Mouse (Mus musculus) neural tube, embryonic 15.5 days (tissue): Measurements from ENCODE around the gene 4933427D14Rik. TPM values are rescaled to one million over a fixed set of nuclear protein-coding genes. Genes with fewer than 3 reads are reported as not detected.
A peak's percentile ranks its signal among the peaks of the same experiment; 100 is the strongest.

Experiments used
- ATAC-seq: fragments of 200-750 bp; cut with Nextera tagmentation; 2 replicates; pipeline ENCODE4 v1.8.0; 2017; ENCODE audit warnings: mild to moderate bottlenecking, moderate TSS enrichment, moderate library complexity; ENCODE audit not compliant: low FRiP score
- H3K27ac ChIP-seq: fragments of 300-500 bp; sonication (generic); replicated peaks from 2 replicates; pipeline ENCODE4 v1.5.1; 2015; ENCODE audit warnings: mild to moderate bottlenecking, inconsistent platforms
- H3K27me3 ChIP-seq: fragments of 300-500 bp; sonication (generic); replicated peaks from 2 replicates; pipeline ENCODE4 v1.6.1; 2015; ENCODE audit warnings: inconsistent platforms
- H3K36me3 ChIP-seq: fragments of 300-500 bp; sonication (generic); 2 replicates; pipeline ENCODE4 v1.6.1; 2015; ENCODE audit warnings: inconsistent platforms
- H3K4me1 ChIP-seq: fragments of 300-500 bp; sonication (generic); 2 replicates; pipeline ENCODE4 v1.6.1; 2015; ENCODE audit warnings: inconsistent platforms
- H3K4me2 ChIP-seq: fragments of 300-500 bp; sonication (generic); 2 replicates; pipeline ENCODE4 v1.6.1; 2015; ENCODE audit warnings: inconsistent platforms, mild to moderate bottlenecking, moderate library complexity
- H3K4me3 ChIP-seq: fragments of 300-500 bp; sonication (generic); replicated peaks from 2 replicates; pipeline ENCODE4 v1.5.1; 2015; ENCODE audit warnings: mild to moderate bottlenecking, inconsistent platforms
- H3K9ac ChIP-seq: fragments of 300-500 bp; sonication (generic); replicated peaks from 2 replicates; pipeline ENCODE4 v1.6.1; 2015; ENCODE audit warnings: mild to moderate bottlenecking, inconsistent platforms
- H3K9me3 ChIP-seq: fragments of 300-500 bp; sonication (generic); replicated peaks from 2 replicates; pipeline ENCODE4 v1.6.1; 2016; ENCODE audit warnings: inconsistent platforms
- WGBS: fragments of 180-500 bp; shearing (Covaris S2); methylation state at CpG from one replicate; pipeline ENCODE4 v1.1.7; 2015; ENCODE audit warnings: mixed read lengths; 5-methylcytosine and 5-hydroxymethylcytosine counted together
- polyA plus RNA-seq: library from polyadenylated mRNA; unstranded; fragments of >200 nt; fragmentation: Nextera tagmentation; extraction: Ambion mirVana; gene quantifications from 2 replicates; pipeline ENCODE4 v1.2.1, GENCODE M21; 2015

The 4933427D14Rik gene
- polyA plus RNA-seq, 1 experiment from 2014 or later: 15.7 TPM

GRCm38 (mm10) chr11:72125781-72126180, 81.5 kb downstream of the 4933427D14Rik start:
- H3K4me3 ChIP-seq: no peak overlapping the region
- no peak for ATAC-seq
- H3K9ac ChIP-seq: no peak overlapping the region
- H3K4me1 ChIP-seq: peaks cover 21% of the 10 kb centered on the region
- no peaks in the 10 kb centered on the region for H3K27me3 ChIP-seq
- no peak overlapping the region for H3K27ac ChIP-seq
- no peaks in the 10 kb centered on the region for H3K36me3 ChIP-seq
- H3K9me3 ChIP-seq: no peaks in the 10 kb centered on the region
- H3K4me2 ChIP-seq: no peak overlapping the region
- WGBS: 73% methylated on average over 3 of the region's 3 CpGs

GRCm38 (mm10) chr11:72123531-72123930, 83.7 kb downstream of the 4933427D14Rik start:
- H3K4me1 ChIP-seq: peaks cover 9% of the 10 kb centered on the region
- no peaks in the 10 kb centered on the region for H3K36me3 ChIP-seq
- WGBS: 71% methylated on average over 4 of the region's 4 CpGs
- H3K4me2 ChIP-seq: no peak overlapping the region
- H3K27ac ChIP-seq: no peak overlapping the region
- no peak overlapping the region for H3K4me3 ChIP-seq
- H3K9ac ChIP-seq: no peak overlapping the region
- no peaks in the 10 kb centered on the region for H3K9me3 ChIP-seq
- ATAC-seq: no peak
- H3K27me3 ChIP-seq: no peaks in the 10 kb centered on the region

- no peak overlapping the region for H3K9ac ChIP-seq
- no peaks in the 10 kb centered on the region for H3K36me3 ChIP-seq
- H3K4me3 ChIP-seq: no peak overlapping the region
- no peak for ATAC-seq
- no peak overlapping the region for H3K27ac ChIP-seq
- H3K27me3 ChIP-seq: no peaks in the 10 kb centered on the region
- 88% methylated on average over 6 of the region's 6 CpGs for WGBS
- no peaks in the 10 kb centered on the region for H3K9me3 ChIP-seq
- no peak overlapping the region for H3K4me2 ChIP-seq
- H3K4me1 ChIP-seq: no peaks in the 10 kb centered on the region
Observed at GRCm38 (mm10) chr11:72120354-72120753, 86.9 kb downstream of the 4933427D14Rik start.

DNA sequence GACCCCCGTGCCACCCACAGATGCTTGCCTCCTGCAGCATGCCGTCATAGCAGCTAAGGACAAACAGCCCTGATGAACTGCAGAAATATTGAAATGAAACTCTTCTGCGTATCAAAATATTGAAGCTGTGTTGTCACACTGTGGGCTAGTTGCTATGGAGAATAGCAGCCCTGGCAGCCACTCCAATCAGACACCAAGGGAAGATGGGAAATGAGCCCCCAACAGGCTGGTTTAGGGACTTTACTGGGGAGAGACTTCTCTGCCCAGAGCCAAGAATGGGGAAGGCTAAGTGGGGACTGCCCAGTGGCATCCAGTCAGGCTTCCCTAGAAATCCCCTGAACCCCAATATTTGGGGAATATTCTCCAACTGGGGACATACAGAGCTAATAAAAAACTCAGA, 88.6 kb downstream of the 4933427D14Rik start:
- ATAC-seq: no peak
- Histone ChIP-seq H3K9ac (no peak overlapping the region), H3K9me3 (no peaks in the 10 kb centered on the region), H3K27ac (no peak overlapping the region), H3K4me2 (no peak overlapping the region), H3K27me3 (no peaks in the 10 kb centered on the region), H3K36me3 (no peaks in the 10 kb centered on the region), H3K4me1 (no peaks in the 10 kb centered on the region), H3K4me3 (no peak overlapping the region)
- 87% methylated on average over 3 of the region's 3 CpGs for WGBS

DNA sequence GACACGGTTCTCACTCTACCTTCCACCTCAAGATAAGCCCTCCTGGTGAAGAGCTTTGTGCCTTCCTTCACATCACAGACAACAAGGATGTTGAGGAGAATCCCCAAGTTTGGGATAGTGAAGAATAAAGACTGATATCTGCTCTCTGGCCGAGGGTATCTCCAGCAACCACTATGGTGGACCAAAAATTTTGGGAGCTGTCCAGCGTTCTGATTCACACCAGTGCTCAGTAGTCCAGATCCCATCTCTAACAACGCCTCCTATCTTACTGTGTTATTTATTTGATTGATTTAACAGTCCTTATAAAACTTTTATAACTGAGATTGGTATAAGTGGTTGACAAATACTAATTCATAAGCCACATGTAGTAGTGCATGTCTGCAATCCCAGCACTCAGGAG, 94.0 kb downstream of the 4933427D14Rik start:
- no peaks in the 10 kb centered on the region for H3K4me1 ChIP-seq
- H3K9ac ChIP-seq: no peak overlapping the region
- no peak overlapping the region for H3K4me2 ChIP-seq
- H3K27ac ChIP-seq: no peak overlapping the region
- H3K4me3 ChIP-seq: no peak overlapping the region
- no peaks in the 10 kb centered on the region for H3K36me3 ChIP-seq
- ATAC-seq: no peak
- 67% methylated on average over 4 of the region's 4 CpGs for WGBS
- no peaks in the 10 kb centered on the region for H3K27me3 ChIP-seq
- no peaks in the 10 kb centered on the region for H3K9me3 ChIP-seq

- no peak overlapping the region for H3K4me3 ChIP-seq
- no peak overlapping the region for H3K27ac ChIP-seq
- H3K4me1 ChIP-seq: no peaks in the 10 kb centered on the region
- ATAC-seq: no peak
- H3K27me3 ChIP-seq: no peaks in the 10 kb centered on the region
- no peak overlapping the region for H3K9ac ChIP-seq
- H3K36me3 ChIP-seq: no peaks in the 10 kb centered on the region
- WGBS: 40% methylated on average over 3 of the region's 3 CpGs
- H3K9me3 ChIP-seq: no peaks in the 10 kb centered on the region
- H3K4me2 ChIP-seq: no peak overlapping the region
Observed at GRCm38 (mm10) chr11:72110726-72111125, 96.5 kb downstream of the 4933427D14Rik start.

GRCm38 (mm10) chr11:72104223-72104622, 103.0 kb downstream of the 4933427D14Rik start:
- Histone ChIP-seq H3K9me3 (no peaks in the 10 kb centered on the region), H3K27ac (peak overlapping the region; percentile 74), H3K4me3 (no peak overlapping the region), H3K36me3 (no peaks in the 10 kb centered on the region), H3K4me2 (no peak overlapping the region), H3K9ac (no peak overlapping the region), H3K27me3 (no peaks in the 10 kb centered on the region), H3K4me1 (peaks cover 7% of the 10 kb centered on the region; the same call in 1 of the 2 replicates)
- no peak for ATAC-seq
- 74% methylated on average over 8 of the region's 8 CpGs for WGBS

Other genes starting within 250 kb of the 4933427D14Rik start
- gene Aipl1, start 169.9 kb downstream of the 4933427D14Rik start, polyA plus RNA-seq: 0.36 and 0.41 TPM in 2 replicates
- gene Pimreg, start 165.4 kb downstream of the 4933427D14Rik start, polyA plus RNA-seq: 19.1 and 33.3 TPM in 2 replicates
- 4.5 and 5.3 TPM in 2 replicates for gene Pitpnm3, start 71.7 kb downstream of the 4933427D14Rik start, polyA plus RNA-seq
- gene Gm43951, start 619 bp downstream of the 4933427D14Rik start, polyA plus RNA-seq: 1.00 and 1.4 TPM in 2 replicates
- 162 and 174 TPM in 2 replicates for gene Txndc17, start 88 bp upstream of the 4933427D14Rik start, polyA plus RNA-seq
- 49.5 and 55.3 TPM in 2 replicates for gene Med31, start 8.1 kb upstream of the 4933427D14Rik start, polyA plus RNA-seq
- 1.8 TPM in 2 replicates for gene Slc13a5, start 59.8 kb upstream of the 4933427D14Rik start, polyA plus RNA-seq
- gene Xaf1, start 94.2 kb upstream of the 4933427D14Rik start, polyA plus RNA-seq: 3.0 and 10.6 TPM in 2 replicates
- gene Fbxo39, start 107.0 kb upstream of the 4933427D14Rik start, polyA plus RNA-seq: not detected in 2 replicates
- 4.6 and 5.9 TPM in 2 replicates for gene Tekt1, start 155.0 kb upstream of the 4933427D14Rik start, polyA plus RNA-seq
- gene Smtnl2, start 204.3 kb upstream of the 4933427D14Rik start, polyA plus RNA-seq: 10.2 and 16.1 TPM in 2 replicates
- 1.2 TPM in 1 of 2 replicates, not detected in the other for gene Ggt6, start 228.1 kb upstream of the 4933427D14Rik start, polyA plus RNA-seq
- 63.1 and 82.7 TPM in 2 replicates for gene Mybbp1a, start 233.9 kb upstream of the 4933427D14Rik start, polyA plus RNA-seq